Mouse (Mus musculus) cortical plate, adult 2 months (tissue): ENCODE results near the gene Mavs. TPM values are rescaled to one million over a fixed set of nuclear protein-coding genes. Genes with fewer than 3 reads are reported as not detected.
"Not testable (repeated sequence)": the region's sequence is repeated elsewhere in the genome, so short reads cannot be mapped to it uniquely, and the experiment has no call there.

Experiments
- H3K27ac ChIP-seq: fragments of 200-500 bp; 2 replicates; pipeline ENCODE4 v1.5.1; 2012; ENCODE audit warnings: low read length, control low read depth, inconsistent platforms; ENCODE audit not compliant: insufficient read depth
- H3K4me1 ChIP-seq: fragments of 200-500 bp; 2 replicates; pipeline ENCODE4 v1.6.1; 2011; ENCODE audit warnings: low read length; ENCODE audit not compliant: control insufficient read depth, insufficient read depth
- H3K4me3 ChIP-seq: fragments of 200-500 bp; 2 replicates; pipeline ENCODE4 v1.5.1; 2011; ENCODE audit warnings: mild to moderate bottlenecking, low read length, control low read depth; ENCODE audit not compliant: insufficient read depth
- CTCF ChIP-seq: fragments of 200-500 bp; IDR thresholded peaks from 2 replicates; pipeline ENCODE4 v1.5.1; 2011; ENCODE audit warnings: mild to moderate bottlenecking, control low read depth, low read length; ENCODE audit not compliant: insufficient read depth; ENCODE audit errors: extremely low read depth
- POLR2A ChIP-seq: fragments of 200-500 bp; IDR thresholded peaks from 2 replicates; pipeline ENCODE4 v1.6.1; 2011; ENCODE audit warnings: mild to moderate bottlenecking, low read length, control low read depth; ENCODE audit not compliant: insufficient read depth; ENCODE audit errors: extremely low read depth
- polyA plus RNA-seq: library from polyadenylated mRNA; depleted of rRNA; stranded (reverse); fragments of >200 nt; gene quantifications from 2 replicates; pipeline ENCODE4 v1.2.3, GENCODE M21; 2012

Gene Mavs
- polyA plus RNA-seq, 1 experiment: 10.1 TPM

- Histone ChIP-seq H3K4me3 (peak overlapping the region; percentile 86), H3K4me1 (peaks cover 5% of the 10 kb centered on the region), H3K27ac (peak overlapping the region; percentile 98)
- TF ChIP-seq POLR2A: peak; percentile 95
- peak; percentile 58 for TF ChIP-seq CTCF
Observed at GRCm38 (mm10) chr2:131209969-131210792, 23.7 kb upstream of the Mavs start.

- peaks cover 5% of the 10 kb centered on the region for H3K4me1 ChIP-seq
- no peak for TF ChIP-seq CTCF
- peak overlapping the region; percentile 8; the same call in 1 of the 2 replicates for H3K27ac ChIP-seq
- H3K4me3 ChIP-seq: peak overlapping the region; percentile 86
Observed at GRCm38 (mm10) chr2:131211026-131211615, 22.7 kb upstream of the Mavs start.

- no peak for TF ChIP-seq CTCF
- TF ChIP-seq POLR2A: no peak
- Histone ChIP-seq H3K4me3 (no peak overlapping the region), H3K4me1 (peaks cover 5% of the 10 kb centered on the region), H3K27ac (no peak overlapping the region)
Observed at GRCm38 (mm10) chr2:131213773-131214172, 20.1 kb upstream of the Mavs start.

GRCm38 (mm10) chr2:131215941-131216858 lies 17.7 kb upstream of the Mavs start:
- H3K4me3 ChIP-seq: no peak overlapping the region

GRCm38 (mm10) chr2:131220030-131220429 lies 13.8 kb upstream of the Mavs start:
- no peak overlapping the region for H3K4me3 ChIP-seq
- no peak overlapping the region for H3K27ac ChIP-seq
- no peak for TF ChIP-seq CTCF
- no peak for TF ChIP-seq POLR2A
- no peaks in the 10 kb centered on the region for H3K4me1 ChIP-seq

More at GRCm38 (mm10) chr2:131215941-131216858, 17.7 kb upstream of the Mavs start:
- H3K4me1 ChIP-seq: peaks cover 3% of the 10 kb centered on the region
- no peak overlapping the region for H3K27ac ChIP-seq
- TF ChIP-seq CTCF: no peak
- TF ChIP-seq POLR2A: no peak

GRCm38 (mm10) chr2:131221853-131222515 lies 11.9 kb upstream of the Mavs start:
- H3K4me1 ChIP-seq: no peaks in the 10 kb centered on the region
- H3K27ac ChIP-seq: no peak overlapping the region
- no peak for TF ChIP-seq CTCF
- TF ChIP-seq POLR2A: no peak
- no peak overlapping the region for H3K4me3 ChIP-seq

- no peak for TF ChIP-seq POLR2A
- TF ChIP-seq CTCF: no peak
- H3K4me1 ChIP-seq: no peaks in the 10 kb centered on the region
- no peak overlapping the region for H3K27ac ChIP-seq
- H3K4me3 ChIP-seq: no peak overlapping the region
Observed at GRCm38 (mm10) chr2:131222562-131222961, 11.3 kb upstream of the Mavs start.

GRCm38 (mm10) chr2:131223569-131223968 lies 10.3 kb upstream of the Mavs start:
- no peaks in the 10 kb centered on the region for H3K4me1 ChIP-seq

GRCm38 (mm10) chr2:131225178-131225577 lies 8.7 kb upstream of the Mavs start:
- Histone ChIP-seq H3K4me1 (no peaks in the 10 kb centered on the region), H3K4me3 (no peak overlapping the region), H3K27ac (no peak overlapping the region)
- TF ChIP-seq CTCF: no peak
- no peak for TF ChIP-seq POLR2A

More at GRCm38 (mm10) chr2:131223569-131223968, 10.3 kb upstream of the Mavs start:
- Histone ChIP-seq H3K27ac (no peak overlapping the region), H3K4me3 (no peak overlapping the region)
- no peak for TF ChIP-seq POLR2A
- TF ChIP-seq CTCF: no peak

GRCm38 (mm10) chr2:131226669-131227068 lies 7.2 kb upstream of the Mavs start:
- not testable (repeated sequence) for H3K27ac ChIP-seq, H3K4me1 ChIP-seq, H3K4me3 ChIP-seq
